Mouse (Mus musculus): ENCODE measurements around the gene Hyal3.

Gene Hyal3

DNA sequence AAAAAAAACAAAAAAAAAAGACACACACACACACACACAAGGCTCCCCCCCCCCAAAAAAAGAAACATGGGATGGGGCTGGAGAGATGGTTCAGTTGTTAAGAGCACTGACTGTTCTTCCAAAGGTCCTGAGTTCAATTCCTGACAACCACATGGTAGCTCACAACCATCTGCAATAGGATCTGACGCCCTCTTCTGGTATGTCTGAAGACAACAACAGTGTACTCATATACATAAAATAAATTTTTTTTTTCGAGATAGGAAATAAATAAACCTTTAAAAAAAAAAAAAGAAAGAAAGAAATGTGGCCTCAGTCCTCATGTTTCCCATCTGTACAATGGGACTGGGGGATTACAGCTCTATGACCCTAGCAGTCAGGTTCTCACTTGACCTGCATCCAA lies 36.8 kb downstream of the Hyal3 start:
- DNase-seq (ENCODE audit: low spot score in 2 of 2) = no peak

DNA sequence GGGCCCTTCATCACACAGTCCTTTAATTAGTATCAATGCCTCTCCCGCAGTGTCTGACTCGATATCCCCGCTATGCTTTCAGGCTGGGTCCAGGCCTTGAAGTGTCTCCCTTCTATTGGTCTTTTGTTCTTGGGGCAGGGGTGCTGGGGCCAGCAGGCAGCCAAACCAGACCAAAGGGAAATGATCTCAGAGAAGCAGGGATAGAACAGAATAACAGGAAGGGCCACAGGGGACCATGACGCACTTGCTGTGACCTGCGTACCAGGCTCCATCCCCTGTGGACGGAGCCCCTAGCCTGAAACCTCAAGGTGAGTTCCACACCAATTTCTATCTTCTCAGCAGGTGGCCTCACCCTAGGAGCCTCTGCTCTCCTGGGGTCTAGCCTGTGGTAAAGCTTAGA lies 37.5 kb downstream of the Hyal3 start:
- DNase-seq (ENCODE audit: low spot score in 2 of 2) = no peak

DNA sequence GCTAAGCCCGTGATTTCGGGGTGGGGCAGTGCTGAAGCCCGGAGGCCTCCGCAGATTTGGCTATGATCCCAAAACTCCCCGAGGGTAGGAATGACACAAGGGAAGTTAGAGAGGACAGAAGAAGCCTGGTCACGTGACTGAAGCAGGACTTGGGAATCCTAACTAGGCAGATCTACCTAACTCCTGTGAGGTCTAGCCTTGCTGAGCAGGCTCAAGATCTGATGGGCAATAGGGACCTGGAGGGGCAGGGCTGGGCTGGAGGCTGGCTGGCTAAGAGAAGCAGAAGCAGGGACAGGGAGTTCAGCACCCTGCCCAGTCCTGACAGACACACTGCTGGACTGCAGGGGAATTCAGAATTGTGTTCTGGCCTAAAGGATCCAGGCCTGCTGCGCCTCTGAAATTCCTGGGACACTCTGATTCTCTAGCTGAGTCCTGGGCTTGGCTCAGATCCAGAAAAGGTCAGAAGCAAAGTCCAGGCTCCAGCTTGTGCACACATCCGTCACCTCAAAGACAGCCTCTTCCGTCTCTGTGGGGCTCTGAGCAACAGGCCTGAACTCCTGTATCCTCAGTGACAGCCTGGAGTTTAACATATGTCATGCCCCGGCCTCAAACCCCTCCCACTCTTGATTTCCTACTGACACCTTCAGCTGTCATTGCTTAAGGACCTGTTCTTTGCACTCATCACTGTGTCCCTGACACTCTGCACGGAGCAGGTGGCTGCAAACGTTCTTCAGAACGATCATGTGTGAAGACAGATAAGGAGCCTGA lies 38.3 kb downstream of the Hyal3 start:
- DNase-seq (ENCODE audit: low spot score in 2 of 2) = no peak

DNA sequence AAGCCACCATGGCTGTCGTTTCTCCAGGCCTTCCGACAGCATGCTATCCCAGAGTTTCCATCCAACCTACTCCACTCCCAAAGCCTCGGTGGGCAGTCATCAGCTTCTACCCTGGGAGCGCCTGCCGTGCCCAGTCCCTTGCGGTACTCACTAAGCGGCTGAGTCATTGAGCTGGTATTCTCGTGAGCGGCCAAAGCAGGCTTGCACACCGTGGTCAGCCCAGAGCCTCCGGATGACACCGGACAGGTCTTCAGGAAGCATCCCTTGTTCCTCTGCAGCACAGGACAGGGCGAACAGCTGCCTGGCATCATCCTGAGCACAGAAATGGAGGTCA lies 38.9 kb downstream of the Hyal3 start:
- DNase-seq (ENCODE audit: low spot score in 2 of 2) = no peak

DNA sequence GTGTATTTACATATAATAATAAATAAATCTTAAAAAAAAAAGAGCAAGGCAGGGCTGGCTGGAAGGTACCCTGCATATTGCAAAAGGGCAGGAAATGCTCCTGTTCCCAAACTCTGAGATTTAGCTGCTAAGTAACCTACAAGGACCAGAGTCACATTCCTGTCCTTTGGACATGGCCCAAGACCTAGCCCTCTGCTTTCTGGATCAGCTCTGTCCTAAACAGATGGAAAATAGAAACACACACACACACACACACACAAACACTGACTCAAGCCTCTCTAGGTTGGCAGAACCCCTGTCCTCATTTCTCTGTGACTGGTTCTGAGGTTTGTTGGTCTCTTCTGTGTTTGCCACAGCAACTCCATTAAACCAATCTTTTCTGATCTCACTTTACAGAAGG lies 40.3 kb downstream of the Hyal3 start:
- DNase-seq (ENCODE audit: low spot score in 2 of 2) = no peak

DNA sequence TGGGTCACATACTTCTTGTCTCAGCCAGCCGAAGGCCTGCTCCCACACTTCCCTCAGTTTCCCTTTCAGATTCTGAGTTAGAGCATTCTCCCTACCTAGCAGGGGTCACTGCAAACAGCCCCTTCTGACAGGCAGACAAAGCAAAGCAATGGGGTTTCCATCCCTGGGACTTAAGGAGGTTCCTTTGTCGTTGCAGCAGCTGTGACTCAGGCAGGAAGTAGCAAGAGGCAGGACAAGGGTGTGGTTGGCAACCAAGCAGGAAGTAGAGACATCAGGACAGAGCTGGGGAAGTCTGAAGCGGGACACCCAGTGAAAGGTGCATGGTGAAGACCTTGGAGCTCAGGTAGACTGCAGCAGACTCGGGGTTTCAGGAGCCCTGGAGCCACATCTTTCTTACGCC lies 43.9 kb downstream of the Hyal3 start:
- no peak for DNase-seq (ENCODE audit: low spot score in 2 of 2)

DNA sequence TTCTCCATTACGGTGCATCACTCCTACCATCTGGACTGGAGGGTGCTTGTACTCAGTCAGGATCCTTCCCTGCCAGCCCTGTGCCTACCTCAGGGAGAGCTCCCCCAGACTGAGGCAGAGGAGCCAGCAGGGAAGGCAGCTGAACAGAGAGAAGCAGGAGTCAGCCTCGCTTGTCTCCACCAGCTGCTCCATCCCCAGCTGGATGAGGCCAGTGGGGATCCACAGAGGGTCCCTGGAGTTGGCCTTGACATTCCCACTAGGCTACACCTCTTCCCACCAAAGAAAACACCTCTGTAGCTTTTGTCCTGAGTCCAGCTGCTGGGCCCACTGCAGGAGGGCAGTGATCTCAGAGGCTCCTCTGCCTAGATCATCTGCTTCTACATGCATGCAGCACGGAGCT lies 44.3 kb downstream of the Hyal3 start:
- no peak for DNase-seq (ENCODE audit: low spot score in 2 of 2)

DNA sequence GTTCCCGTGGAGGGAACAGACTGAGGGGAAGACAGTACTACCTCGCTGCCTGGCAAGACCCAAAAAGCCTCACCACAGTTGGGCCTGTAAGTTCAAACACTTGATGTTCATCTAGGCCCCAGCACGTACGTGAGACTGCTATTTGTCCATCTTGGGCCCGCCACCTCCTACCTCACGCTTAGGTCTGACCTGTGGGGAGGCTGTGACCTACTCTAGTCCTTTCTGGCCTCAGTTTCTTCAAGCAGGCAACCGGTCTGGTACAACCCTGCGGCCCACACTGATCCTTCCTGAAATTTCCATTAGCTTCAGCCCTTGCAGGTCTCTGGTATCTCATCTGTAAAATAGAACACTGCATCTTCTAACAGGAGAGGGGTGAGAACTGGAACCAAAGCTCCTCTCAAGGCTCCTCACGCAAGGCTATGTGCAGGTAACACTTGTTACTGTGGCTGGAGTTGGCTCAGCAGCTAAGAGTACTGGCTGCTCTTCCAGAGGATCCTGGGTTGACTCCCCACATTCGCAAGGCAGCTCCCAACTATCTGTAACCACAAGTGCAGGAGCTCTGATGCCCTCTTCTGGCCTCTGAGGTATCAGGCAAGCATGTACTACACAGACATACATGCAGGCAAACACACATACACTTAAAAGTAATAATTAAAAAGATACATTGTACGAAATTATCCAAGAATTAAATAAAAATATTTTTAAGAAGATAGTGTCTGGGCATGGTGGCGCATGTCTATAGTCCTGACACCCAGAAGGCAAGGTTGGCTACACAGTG lies 44.9 kb downstream of the Hyal3 start:
- no peak for DNase-seq (ENCODE audit: low spot score in 2 of 2)

DNA sequence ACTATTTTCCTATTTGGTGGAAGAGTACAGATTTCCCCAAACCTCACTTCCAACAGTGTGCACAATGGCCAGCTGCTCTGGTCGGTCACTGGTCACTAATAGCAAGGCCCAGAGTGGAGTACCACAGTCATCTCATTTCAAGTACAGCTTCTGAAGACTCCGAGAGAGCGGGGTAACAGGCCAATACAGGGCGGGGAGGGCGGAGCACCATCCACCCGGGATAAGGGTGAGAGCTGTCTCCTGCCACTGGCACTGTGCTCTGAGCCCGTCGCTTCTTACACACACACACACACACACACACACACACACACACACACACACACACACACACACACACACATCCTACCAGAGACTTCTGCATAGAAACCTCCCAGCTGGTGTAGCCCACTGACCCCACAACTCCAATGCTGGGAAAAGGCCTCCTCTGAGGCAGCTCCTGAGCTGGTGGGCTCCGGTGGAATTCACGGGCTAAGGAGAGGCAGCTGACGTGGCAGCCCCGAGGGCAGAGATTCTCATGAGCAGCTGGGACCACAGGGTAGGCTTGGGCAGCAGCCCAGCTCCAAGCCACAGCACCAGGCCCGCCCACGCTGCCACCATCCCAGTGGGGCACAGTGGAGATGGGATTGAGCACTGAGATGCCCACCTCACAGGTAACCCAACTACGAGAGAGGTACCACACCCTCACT lies 45.7 kb downstream of the Hyal3 start:
- no peak for DNase-seq (ENCODE audit: low spot score in 2 of 2)

DNA sequence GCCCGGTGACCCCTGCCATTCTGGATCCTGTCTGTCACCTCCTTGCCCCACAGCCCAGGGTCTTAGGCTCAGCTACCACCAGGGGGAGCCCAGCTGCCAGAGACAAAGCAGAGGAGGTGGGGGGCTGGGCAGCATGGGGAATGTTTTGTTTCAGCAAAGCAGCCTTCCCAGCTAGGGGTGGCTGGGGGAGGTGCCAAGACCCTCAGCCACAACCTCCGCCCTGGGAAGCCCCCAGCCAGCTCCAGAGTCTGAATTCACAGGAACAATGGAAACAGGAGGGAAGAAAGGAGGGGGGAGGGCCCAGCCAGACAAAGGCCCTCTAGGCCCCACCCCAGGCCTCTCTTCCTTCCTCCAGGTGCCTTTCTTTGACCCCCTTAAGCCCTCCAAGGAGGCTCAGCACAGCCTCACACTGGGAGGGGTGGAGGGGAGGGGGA lies 46.2 kb downstream of the Hyal3 start:
- DNase-seq (ENCODE audit: low spot score in 2 of 2) = peak in 1 of 2 experiments; percentile 82

DNA sequence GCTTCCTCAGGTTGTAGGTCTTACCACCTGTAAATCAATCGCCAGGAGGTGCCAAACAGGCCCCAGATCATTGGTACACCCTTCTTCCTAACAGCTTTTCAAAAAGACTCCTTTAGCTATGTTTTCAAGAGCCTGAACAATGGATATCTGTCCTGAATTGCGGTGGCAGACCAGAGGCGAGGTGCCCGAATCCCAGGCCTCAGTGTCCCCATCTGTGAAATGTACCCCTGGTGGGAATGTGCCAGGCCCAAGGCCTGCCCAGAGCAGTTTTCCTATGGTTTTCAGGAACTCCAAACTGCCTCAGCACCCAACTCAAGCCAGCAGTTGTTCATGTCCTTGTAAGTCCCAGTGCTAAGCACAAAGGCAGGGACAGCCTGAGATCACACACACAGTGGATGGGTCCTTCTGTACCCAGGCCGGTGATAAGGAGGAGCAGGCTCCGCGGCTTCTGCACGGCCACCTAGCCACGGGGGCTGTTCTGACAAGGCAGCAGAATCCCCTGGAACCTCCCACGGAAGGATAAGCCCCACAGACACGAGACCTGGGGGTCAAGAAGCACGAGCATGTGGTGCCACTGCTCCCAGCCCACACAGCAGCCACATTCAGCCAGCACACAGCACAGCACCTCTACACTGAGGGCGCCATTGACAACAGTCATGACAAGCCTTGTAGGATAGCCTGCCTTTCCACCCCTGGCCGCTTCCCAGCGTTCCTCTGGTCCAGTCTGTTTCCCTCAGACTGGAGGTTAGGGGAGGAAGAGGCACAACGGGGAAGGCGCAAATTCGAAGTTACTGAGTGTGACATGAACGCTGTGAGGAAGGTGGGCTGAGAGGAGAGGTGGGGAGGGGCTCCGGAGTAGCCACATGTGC lies 47.0 kb downstream of the Hyal3 start:
- DNase-seq (ENCODE audit: low spot score in 2 of 2) = no peak

DNA sequence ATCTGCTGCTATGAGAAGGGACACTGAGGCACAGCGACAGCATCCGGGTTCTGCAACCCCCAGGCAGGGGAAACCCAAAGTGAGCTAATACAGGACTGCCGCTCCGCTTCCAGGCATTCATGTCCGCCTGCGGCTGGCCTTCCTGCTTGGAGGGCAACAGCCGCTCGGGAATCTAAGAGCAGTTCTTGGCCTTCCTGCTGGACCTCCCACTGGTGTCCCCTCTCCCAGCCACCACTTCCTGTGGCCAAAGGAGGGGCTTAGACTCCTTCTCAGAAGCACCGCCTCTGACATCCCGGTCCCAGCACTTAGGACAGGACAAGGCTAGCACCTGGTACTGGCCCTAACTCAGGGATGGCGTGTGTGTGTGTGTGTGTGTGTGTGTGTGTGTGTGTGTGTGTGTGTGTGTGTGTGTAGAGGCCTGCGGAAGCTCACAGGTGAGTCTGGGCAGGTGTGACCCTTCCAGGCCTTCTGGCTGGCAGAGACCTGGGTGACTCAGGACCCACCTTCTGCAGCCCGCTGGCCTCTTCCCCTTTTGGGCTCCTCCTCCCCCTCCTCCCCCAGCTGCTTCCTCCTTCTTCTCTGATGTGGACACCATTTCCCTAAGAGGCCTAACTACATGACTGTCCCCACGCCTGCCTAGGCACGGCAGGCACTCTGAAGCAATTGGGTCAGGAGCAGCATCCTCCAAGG lies 48.2 kb downstream of the Hyal3 start:
- no peak for DNase-seq (ENCODE audit: low spot score in 2 of 2)

DNA sequence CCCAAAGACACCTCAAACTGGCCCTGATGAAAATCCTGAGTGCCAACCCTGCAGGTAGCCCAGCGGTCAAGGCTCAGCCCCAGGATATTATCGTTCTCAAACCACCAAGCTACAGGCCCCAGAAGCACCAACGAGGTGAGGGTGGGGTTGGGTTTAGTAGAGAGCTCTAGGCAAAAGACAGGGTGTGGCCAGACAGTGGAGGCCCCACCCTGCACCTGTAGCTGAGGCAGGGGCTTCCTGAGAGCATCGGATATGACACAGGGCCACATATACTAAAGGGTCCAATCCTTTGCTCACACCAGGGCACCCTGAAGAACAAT lies 48.8 kb downstream of the Hyal3 start:
- DNase-seq (ENCODE audit: low spot score in 2 of 2) = no peak

DNA sequence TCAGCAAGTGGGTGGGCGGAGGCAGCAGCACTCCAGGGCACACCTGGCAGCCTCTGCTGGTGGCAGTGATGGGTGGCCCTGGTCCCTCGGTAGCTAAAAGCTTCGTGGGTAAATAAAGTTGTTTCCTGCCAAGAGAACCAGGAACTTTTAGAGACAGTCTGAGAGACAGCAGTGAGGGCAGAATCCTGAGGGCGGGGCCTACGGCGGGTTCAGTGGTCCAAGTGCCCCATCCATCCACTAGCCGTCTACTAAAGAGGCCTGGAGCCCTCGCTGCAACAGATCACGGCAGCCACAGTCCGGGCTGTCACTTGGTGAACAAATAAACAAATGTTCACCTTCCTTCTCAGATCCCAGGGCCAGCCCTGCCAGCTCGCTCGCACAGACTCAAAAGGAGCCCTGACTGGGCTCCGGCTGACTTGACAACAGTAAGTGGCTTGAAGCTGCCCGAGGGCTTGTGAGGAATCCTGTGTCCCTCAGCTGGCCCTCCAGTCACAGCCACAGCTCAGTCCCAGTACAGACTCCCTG lies 49.3 kb downstream of the Hyal3 start:
- DNase-seq (ENCODE audit: low spot score in 2 of 2) = no peak

DNA sequence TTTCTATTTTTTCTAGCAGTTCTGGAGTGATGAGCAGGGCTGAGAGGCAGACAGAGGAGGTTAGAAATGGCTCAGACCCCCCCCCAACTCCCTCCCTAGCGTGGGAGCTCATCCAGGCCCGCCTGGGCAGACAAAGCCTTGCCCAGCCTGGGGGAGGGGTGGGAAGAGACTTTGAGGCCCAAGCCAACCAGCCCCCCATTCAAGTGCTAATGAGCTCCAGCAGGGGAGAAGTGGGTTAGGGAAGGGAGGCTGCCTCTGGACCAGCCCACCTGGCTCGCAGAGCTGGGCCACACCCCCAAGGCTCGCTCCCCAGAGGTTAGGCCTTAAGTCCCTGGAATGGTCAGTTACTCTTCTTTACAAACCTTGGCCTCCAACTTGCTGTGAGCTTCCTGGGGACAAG lies 50.0 kb downstream of the Hyal3 start:
- peak in 1 of 2 experiments; percentile 51 for DNase-seq (ENCODE audit: low spot score in 2 of 2)

DNA sequence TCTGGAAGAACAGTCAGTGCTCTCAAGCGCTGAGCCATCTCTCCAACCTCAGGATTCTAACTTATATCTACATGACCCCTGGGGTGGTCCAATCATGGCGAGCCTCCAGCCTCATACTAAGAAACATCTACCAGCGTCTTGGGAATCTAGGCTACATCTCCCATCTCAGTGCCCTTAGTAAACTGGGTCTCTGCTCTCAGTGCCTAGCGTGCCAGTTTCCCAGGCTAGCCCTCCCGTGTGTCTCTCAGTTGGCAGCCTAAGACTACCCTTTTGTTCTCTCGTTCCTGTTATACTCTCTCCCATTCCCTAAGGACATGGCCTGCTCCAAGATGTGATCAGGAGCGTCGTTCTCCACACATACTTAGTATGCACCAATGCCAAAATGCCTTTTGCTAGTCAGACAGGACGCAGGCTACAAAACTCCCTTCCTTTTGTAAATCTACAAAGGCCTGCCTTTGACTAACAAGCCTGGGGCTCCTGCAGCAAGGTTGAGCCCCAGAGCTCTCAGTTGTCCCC lies 50.8 kb downstream of the Hyal3 start:
- DNase-seq (ENCODE audit: low spot score in 2 of 2) = no peak

DNA sequence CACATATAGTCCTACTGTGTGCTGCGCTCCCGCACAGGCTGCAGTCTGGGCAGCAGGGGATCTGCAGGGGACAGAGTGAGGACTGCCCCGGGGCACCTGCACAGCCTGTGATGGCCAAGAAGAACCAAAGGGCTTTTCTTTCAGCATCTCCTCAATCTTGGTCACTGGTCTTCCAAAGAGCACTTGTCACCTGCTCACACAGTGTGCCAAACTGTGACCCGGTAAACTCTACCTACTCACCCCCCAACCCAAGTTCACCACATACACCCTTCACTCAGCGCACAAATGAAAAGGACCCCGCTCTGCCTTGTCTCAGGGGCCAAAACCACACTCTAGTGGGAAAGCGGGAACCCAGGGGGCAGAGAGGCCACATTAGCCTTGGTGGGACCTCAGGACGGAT lies 51.2 kb downstream of the Hyal3 start:
- no peak for DNase-seq (ENCODE audit: low spot score in 2 of 2)

DNA sequence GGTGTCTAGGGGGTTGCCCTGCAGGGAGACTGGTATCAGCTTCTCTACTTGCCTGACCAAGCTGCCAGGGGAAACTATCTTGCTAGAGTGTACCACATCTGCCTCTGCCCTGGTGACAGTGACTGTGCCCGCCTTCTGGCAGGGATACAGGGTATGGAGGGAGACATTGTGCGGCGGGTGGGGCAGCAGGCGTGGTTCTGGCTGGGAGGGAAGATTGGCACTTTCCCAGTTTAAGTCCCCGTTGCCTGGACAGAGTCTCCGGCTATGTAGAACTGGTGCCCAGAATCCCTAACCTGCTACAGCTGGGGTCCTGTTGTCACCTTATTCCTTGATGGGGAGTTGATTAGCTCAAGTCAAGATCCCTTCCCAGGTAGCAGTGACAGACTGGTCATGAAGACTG lies 51.9 kb downstream of the Hyal3 start:
- DNase-seq (ENCODE audit: low spot score in 2 of 2) = peak in 1 of 2 experiments; percentile 50

DNA sequence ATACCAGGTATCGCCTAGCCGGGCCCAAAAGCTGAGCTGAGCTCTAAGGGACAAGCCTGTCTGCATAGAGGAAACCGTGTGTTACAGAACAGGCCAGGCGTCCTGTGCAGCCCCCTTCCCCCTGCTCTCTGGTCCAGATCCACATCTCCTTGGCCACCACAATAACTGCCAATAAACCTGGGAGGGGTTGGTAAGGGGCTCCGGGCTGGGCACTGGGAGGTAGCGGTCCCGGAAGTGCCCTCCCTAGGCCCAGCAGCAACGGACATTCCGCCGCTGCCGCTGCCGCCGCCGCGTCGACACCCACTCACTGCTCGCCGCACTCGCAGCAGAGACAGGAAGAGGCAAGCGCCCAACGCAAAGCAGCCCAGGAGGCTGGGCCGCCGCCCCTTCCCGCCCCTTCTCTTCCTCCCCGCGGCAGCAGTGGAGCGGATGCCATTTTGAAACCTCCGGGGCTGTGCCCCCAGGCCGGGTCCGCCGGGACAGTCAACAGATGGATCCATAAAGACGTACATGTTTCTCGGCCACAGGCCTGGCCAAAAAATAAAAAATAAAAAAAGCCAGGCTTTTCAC lies 52.6 kb downstream of the Hyal3 start:
- peak in 1 of 2 experiments; percentile 77 for DNase-seq (ENCODE audit: low spot score in 2 of 2)

DNA sequence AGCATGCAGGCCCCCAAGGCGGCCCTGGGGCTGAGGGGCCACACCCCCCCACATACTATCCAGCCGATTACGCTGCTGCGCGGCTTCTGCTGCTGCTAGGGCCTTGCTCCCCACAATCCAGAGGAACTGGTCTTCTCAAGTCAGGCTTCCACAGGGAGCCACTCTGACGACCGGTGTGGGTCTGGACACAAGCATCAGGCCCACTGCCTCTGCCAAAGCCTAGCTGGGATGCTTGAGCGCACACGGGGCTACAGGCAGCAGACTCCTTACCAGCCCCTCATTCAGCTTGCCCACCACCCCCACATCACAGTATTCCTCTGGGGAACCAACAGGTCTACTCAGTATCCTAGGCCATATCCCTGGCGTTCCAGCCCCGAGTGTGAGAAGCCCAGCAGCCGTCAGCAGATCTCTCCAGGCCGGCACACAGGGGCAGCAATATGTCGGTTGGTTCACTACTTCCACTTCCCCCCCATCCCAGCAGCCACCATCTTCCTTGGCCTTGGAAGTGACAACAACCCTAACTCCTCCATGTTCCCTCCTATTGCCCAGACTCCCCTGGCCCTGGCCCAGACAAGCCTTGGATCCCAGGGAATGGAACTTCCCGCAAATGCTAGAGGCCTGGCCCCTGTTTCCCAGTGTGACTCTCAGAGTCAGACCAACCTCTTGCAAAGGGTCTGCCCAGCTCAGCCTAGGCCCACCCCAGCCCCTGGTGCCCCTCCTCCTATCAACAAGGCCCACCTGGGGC lies 53.2 kb downstream of the Hyal3 start:
- DNase-seq (ENCODE audit: low spot score in 2 of 2) = no peak

Measured in left cerebral cortex, adult 9 months (tissue).